Comparison of ENCODE assay signal across 8 mouse cellular contexts in genomic region chr14:75870631-75871030, GRCm38 (mm10). TPM values are rescaled to one million over a fixed set of nuclear protein-coding genes. Genes with fewer than 3 reads are reported as not detected.
DNase-seq lines count a peak whose midpoint lies in the region; ATAC-seq and TF ChIP-seq lines count a peak whose summit lies in the region.

No protein-coding gene starts in this region.

- peaks cover 3% of the 10 kb centered on the region for H3K27me3 ChIP-seq in E14TG2a.4 (ENCODE audit: insufficient read depth, low read length)
- no peaks in the 10 kb centered on the region for H3K27me3 ChIP-seq in limb, embryonic 14.5 days (ENCODE audit: control insufficient read depth, insufficient read depth, low read length)
- no peaks in the 10 kb centered on the region for H3K27me3 ChIP-seq in midbrain, embryonic 16.5 days (ENCODE audit: control insufficient read depth, insufficient read depth, low read depth, low read length)

- no peak overlapping the region for H3K9ac ChIP-seq in limb, embryonic 14.5 days (ENCODE audit: low read depth, low read length, severe bottlenecking)
- H3K9ac ChIP-seq in midbrain, embryonic 16.5 days (ENCODE audit: low read depth, low read length) = no peak overlapping the region

- DNase-seq in adrenal gland, postnatal 14 days = peak; percentile 66
- no peak for DNase-seq in adrenal gland, adult 8-10 months
- peak; percentile 65 for DNase-seq in embryo, embryonic 10 days (ENCODE audit: low spot score)
- peak; percentile 20 to 29 for DNase-seq in heart, postnatal 36 days
- DNase-seq in limb, embryonic 14.5 days (ENCODE audit: low spot score) = peak; percentile 71
- DNase-seq in B cell, adult 2 months = no peak

- peak; percentile 10; the same call in 1 of the 2 replicates for TF ChIP-seq CTCF in E14TG2a.4 (conservative IDR thresholded peaks at IDR 0.05; ENCODE audit: low read length)

- H3K4me2 ChIP-seq in limb, embryonic 14.5 days (replicated peaks; ENCODE audit: low read depth, low read length, severe bottlenecking) = peak overlapping the region; percentile 6; the same call in 1 of the 2 replicates
- peak overlapping the region; percentile 45; the same call in 1 of the 2 replicates for H3K4me2 ChIP-seq in midbrain, embryonic 16.5 days (ENCODE audit: low read length)

- no peak overlapping the region for H3K27ac ChIP-seq in limb, embryonic 14.5 days (replicated peaks; ENCODE audit: low read depth, low read length)
- H3K27ac ChIP-seq in midbrain, embryonic 16.5 days (ENCODE audit: low read length) = no peak overlapping the region

- peak; percentile 66; the same call in 1 of the 2 replicates for ATAC-seq in limb, embryonic 14.5 days (ENCODE audit: low FRiP score, low read depth)
- ATAC-seq in midbrain, embryonic 16.5 days = 0 out of 2 replicates have a peak, but pooled peaks have one; percentile 58

- 18% methylated on average over 9 of the region's 10 CpGs for WGBS in limb, embryonic 14.5 days
- whole genome bisulfite sequencing in midbrain, embryonic 16.5 days = 20% methylated on average over 9 of the region's 10 CpGs

- 0 out of 2 replicates have a peak, but pooled peaks cover 4% of the 10 kb centered on the region for H3K9me3 ChIP-seq in E14TG2a.4 (ENCODE audit: low read length)
- H3K9me3 ChIP-seq in limb, embryonic 14.5 days (ENCODE audit: control insufficient read depth, low read length) = no peaks in the 10 kb centered on the region; the same call in 1 of the 2 replicates
- no peaks in the 10 kb centered on the region for H3K9me3 ChIP-seq in midbrain, embryonic 16.5 days (replicated peaks; ENCODE audit: control insufficient read depth, low read length, poor library complexity, severe bottlenecking)

- intact Hi-C loops in heart, postnatal 36 days (cut with DNase I) = loop anchor here (10.0 kb wide), 1 partner anchor 604 kb away; no protein-coding TSS in a partner anchor

- TF ChIP-seq POLR2A in limb, embryonic 14.5 days (IDR thresholded peaks at IDR 0.05; ENCODE audit: borderline replicate concordance, extremely low read depth, insufficient read depth, insufficient read length) = no peak

- H3K4me3 ChIP-seq in E14TG2a.4 (replicated peaks; ENCODE audit: low read length) = no peak overlapping the region
- no peak overlapping the region for H3K4me3 ChIP-seq in limb, embryonic 14.5 days (replicated peaks; ENCODE audit: low read length)
- no peak overlapping the region; the same call in 1 of the 2 replicates for H3K4me3 ChIP-seq in midbrain, embryonic 16.5 days (ENCODE audit: low read depth, low read length)

- no peaks in the 10 kb centered on the region for H3K36me3 ChIP-seq in E14TG2a.4 (ENCODE audit: insufficient read depth, low read length)
- H3K36me3 ChIP-seq in limb, embryonic 14.5 days (ENCODE audit: control insufficient read depth, insufficient read depth, low read length) = no peaks in the 10 kb centered on the region
- no peaks in the 10 kb centered on the region for H3K36me3 ChIP-seq in midbrain, embryonic 16.5 days (ENCODE audit: control insufficient read depth, insufficient read depth, low read length)

- H3K4me1 ChIP-seq in E14TG2a.4 (replicated peaks; ENCODE audit: low read depth, low read length) = peaks cover 41% of the 10 kb centered on the region
- H3K4me1 ChIP-seq in limb, embryonic 14.5 days (ENCODE audit: control insufficient read depth, insufficient read depth, low read length) = no peaks in the 10 kb centered on the region
- 0 out of 2 replicates have a peak, but pooled peaks cover 3% of the 10 kb centered on the region for H3K4me1 ChIP-seq in midbrain, embryonic 16.5 days (ENCODE audit: control insufficient read depth, insufficient read depth, low read length)

RNA-seq across cellular contexts. Expression of gene Tpt1, which starts 25.7 kb away (rescaled TPM):
- 2,745 and 3,054 TPM in 2 replicates for total RNA-seq in adrenal gland, postnatal 14 days (2021)
- total RNA-seq in adrenal gland, adult 8-10 months (2022) = 1,000 to 10,000 TPM; 2,109 to 2,569 (median 2,425) TPM
- 1,000 to 10,000 TPM; 2,953 to 3,079 TPM for total RNA-seq in heart, postnatal 36 days (2021)
- polyA plus RNA-seq in limb, embryonic 14.5 days (2012; rRNA removed) = 2,516 and 2,539 TPM in 2 replicates
- 1,237 and 1,305 TPM in 2 replicates for polyA plus RNA-seq in limb, embryonic 14.5 days (2014; fragmentation: Nextera tagmentation; extraction: Ambion mirVana)
- polyA plus RNA-seq in midbrain, embryonic 16.5 days (2015; fragmentation: Nextera tagmentation; extraction: Ambion mirVana) = 606 and 643 TPM in 2 replicates

Comparison
In these comparisons a context has a peak if more than half of its experiments do, and no peak if none do; other contexts are left out.
1. DNase-seq: peak in adrenal gland, postnatal 14 days (single experiment), embryo, embryonic 10 days (single experiment), heart, postnatal 36 days (2 of 2) and limb, embryonic 14.5 days (single experiment); none in adrenal gland, adult 8-10 months (single experiment) and B cell, adult 2 months (0 of 2).